Mouse (Mus musculus) heart, adult 2 months (tissue): ENCODE measurements around the gene Arfgap3.

Experiments
- CTCF ChIP-seq: fragments of 200-600 bp; IDR thresholded peaks from 2 replicates; pipeline ENCODE4 v1.8.1; 2022; ENCODE audit warnings: antibody characterized with exemption, mild to moderate bottlenecking, moderate library complexity
- EP300 ChIP-seq: fragments of 200-500 bp; IDR thresholded peaks from 2 replicates; pipeline ENCODE4 v1.6.1; 2011; ENCODE audit warnings: low read depth, low read length, control low read depth; ENCODE audit not compliant: insufficient read depth
- POLR2A ChIP-seq: fragments of 200-500 bp; IDR thresholded peaks from 2 replicates; pipeline ENCODE4 v1.6.1; 2011; ENCODE audit warnings: mild to moderate bottlenecking, low read depth, low read length, control low read depth; ENCODE audit not compliant: insufficient read depth

GRCm38 (mm10) chr15:83368261-83368660, 18.2 kb upstream of the Arfgap3 start:
- TF ChIP-seq CTCF, result no peak
- TF ChIP-seq POLR2A, result no peak
- no peak for TF ChIP-seq EP300
